Mouse (Mus musculus) C2C12 (cell line): ENCODE measurements around the gene Vmn2r83.

Source experiments
- CEBPB ChIP-seq: IDR thresholded peaks from one replicate; pipeline ENCODE4 v1.6.1; 2011; ENCODE audit warnings: low read depth, mild to moderate bottlenecking, control low read depth, moderate library complexity
- CTCF ChIP-seq: IDR thresholded peaks from one replicate; pipeline ENCODE4 v1.5.1; 2011; ENCODE audit not compliant: control insufficient read depth, insufficient read depth, insufficient read length
- MAX ChIP-seq: IDR thresholded peaks from one replicate; pipeline ENCODE4 v1.6.1; 2011; ENCODE audit warnings: mild to moderate bottlenecking, control low read depth
- MYOD1 ChIP-seq: IDR thresholded peaks from one replicate; pipeline ENCODE4 v1.6.1; 2011; ENCODE audit warnings: low read depth; ENCODE audit not compliant: control insufficient read depth, insufficient read length
- MYOG ChIP-seq: IDR thresholded peaks from one replicate; pipeline ENCODE4 v1.6.1; 2011; ENCODE audit not compliant: control insufficient read depth, insufficient read length; ENCODE audit errors: extremely low read depth
- USF1 ChIP-seq: IDR thresholded peaks from one replicate; pipeline ENCODE4 v1.6.1; 2011; ENCODE audit warnings: low read depth, mild to moderate bottlenecking, control low read depth, moderate library complexity

- no peak for TF ChIP-seq CTCF
- TF ChIP-seq USF1: no peak
- no peak for TF ChIP-seq MAX
- TF ChIP-seq CEBPB: no peak
- no peak for TF ChIP-seq MYOD1
- TF ChIP-seq MYOG: no peak
These were observed 68.0 kb downstream of the Vmn2r83 start for GRCm38 (mm10) chr10:79536461-79537080.
